Mouse (Mus musculus): ENCODE measurements at regions not wholly inside any gene's neighbourhood (a gene's known extent, or its start where the extent isn't known, plus 50 kb on each side); places are given as distances from the start of the nearest gene placed in this dataset.

DNA sequence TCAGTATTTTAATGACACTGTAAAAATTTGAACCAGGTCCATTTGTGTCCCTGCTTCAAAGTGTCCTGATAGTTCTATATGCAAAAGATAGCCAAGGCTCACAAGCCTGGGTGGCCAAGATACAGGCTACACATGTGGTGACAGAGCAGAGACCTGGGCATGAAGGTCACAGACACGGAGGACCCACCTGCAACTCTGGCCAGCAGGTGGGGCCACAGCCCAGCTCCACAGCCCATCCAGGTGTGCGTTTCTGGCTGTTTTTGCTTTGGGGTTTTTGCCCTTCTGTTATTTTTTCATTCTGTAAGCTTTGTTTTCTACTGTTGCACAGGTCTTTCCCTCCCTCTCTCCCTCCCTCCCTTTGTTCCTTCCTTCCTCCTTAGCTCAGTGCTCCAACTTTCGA, 399.4 kb upstream of the Rora start:
- DNase-seq (ENCODE audit: low read depth) = no peak

DNA sequence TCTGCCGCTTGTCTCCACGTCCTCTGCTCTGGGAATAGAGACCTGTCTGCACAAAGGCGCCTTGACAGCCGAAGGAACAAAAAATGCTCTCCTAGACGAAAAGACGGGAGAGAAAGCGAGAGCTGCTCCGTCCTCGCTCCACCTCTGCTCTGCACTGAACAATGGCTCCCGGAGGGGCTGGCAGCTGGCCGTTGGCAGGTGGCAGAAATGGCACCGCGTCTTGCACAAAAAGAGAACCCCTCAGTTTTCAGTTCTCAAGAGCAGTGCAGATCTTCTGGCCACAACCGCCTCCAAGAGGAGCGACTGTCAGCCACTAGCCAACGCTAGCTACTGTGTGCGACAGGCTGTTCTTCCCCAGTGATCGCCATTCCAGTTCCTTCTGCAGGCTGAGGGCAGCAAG, 385.0 kb upstream of the Rora start:
- DNase-seq (ENCODE audit: low read depth) = no peak

DNA sequence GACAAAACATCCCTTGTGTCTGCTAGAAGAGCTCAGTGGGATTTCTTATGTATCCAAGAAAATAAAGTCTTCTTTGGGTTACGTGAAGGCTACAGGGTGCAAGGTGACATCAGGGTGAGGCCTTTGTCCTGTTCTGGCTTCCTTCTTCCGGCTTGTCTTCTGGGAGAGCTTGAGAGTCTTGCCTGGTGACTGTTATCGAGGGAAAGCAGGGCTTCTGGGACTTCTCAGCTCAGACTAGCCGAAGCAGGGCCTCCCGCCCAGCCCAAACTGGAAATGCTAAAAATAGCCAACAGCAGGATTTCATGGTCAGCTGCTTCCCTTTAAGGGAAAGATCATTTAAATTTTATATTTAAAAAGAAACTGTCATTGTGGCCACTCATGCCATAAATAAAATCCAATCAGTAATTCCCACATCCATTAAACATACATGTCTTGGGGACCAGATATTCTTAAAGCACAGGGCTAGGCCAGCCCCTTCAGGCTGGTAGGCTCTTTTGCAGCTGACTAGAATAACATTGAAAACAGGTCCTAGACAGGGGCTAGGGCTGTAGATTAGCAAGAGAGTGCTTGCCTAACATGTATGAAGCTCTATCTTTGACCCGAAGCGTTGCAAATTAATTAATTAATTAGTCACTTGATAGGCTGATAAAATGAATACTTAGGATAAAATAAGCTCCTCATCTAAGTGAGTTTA, 351.2 kb upstream of the Rora start:
- peak; percentile 18 for DNase-seq (ENCODE audit: low read depth)

DNA sequence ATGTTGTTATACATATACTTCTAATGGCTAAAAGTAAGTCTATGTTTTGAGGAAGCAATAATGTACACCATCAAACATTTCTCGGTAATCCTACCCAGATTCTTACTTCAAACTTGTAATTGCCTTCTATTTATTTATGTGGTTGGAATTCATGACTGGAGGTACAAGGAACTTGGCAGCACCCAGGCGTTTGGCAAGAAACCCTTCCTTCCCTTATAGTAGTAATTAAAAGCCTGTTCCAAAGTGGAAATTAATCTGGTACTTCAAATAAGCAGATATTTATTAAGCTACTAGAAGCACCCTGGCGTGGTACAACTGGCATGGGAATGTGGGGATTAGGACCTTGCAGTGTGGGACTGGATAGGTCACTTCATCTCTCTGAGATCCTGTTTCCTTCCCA, 322.9 kb upstream of the Rora start:
- peak; percentile 3 for DNase-seq (ENCODE audit: low read depth)

DNA sequence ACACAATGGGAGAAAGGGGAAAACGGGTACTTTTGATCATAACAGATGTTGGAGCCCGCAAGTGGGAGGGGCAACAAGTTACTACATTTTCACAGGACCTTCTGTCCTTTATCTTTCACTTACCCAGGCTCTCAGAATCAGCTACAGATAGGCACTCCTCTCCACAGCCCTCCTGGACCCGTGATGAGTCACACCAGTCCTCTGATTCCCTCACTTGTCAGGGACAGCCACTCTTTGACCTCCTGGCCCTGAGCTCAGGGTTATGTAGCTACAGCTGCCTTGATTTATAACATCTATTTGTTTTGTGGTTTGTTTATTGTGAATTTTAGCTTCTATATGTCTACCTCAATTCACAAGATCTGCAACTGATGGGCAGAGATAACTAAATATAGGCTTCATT, 312.7 kb upstream of the Rora start:
- no peak for DNase-seq (ENCODE audit: low read depth)

DNA sequence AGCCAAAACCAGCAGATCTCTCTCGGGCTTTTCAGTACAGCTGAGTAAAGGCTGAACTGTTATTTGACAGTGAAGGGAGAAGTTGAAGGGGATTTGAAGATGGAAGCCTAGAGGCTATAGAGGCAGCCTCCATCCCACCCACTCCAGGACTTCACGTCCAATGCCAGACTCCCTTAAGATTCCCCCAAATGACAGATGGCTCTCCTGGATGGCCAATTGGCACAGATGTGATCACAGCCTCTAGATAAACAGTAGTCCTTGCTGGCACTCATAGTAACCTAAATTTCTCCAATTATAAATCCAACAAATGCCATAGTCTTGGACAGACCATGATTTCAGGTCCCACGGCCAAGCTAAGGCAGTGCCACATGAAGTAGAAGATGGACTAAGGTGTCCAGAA, 312.1 kb upstream of the Rora start:
- no peak for DNase-seq (ENCODE audit: low read depth)

DNA sequence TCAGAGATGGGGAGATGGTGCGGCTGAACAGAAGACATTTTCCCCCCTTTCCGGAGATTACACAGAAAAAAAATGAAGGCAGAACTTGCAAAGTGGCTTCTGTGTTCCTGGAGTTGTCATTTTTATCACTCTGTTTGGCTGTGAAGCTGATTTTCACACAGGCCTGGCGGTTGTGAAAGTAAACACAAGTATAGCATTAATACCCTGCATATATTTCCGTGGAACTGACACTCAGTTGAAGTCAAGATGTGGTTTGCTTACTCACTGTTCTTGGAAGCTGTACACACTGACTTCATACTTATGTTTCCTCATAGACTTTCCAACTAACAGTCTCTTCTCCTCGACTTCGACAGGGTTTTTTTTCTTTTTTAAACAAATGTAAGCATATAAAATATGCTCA, 306.2 kb upstream of the Rora start:
- no peak for DNase-seq (ENCODE audit: low read depth)

DNA sequence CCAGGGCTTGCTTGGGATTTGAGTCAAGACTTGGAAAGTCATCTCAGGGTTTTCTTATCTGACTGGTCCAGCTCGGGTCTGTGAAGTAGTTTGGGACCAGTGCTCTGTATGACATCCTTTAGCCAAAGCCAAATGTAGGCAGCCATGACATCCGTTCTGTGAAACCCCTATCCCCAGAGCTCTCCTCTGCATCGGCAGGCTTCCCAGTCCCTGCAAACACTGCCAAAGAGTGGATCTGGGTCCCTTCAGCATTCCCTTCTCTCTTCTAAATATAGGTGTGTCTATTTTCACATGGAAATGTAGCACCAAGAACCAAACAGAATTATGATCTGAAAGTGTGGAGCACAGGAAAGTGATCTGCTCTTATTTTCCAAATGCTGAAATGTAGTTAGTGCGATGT, 302.1 kb upstream of the Rora start:
- no peak for DNase-seq (ENCODE audit: low read depth)

DNA sequence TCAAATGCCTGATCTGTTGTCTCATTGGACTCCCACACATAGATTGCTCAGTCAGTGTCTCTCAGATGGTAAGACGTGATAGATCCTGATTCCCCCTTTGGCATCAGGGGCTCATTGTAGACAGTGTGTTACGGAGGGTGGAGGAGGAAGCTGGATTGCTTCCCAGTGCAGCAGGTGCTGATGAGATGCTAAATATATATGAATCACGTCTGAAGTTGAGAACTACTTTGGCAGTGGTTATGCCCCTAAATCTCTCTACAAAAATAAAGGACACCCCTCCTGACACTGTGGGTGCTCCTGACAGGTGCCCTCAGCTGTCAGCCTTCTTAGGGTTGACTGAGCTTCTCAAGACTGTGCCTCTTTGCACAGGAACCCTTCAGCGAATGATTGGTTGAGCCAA, 299.1 kb upstream of the Rora start:
- no peak for DNase-seq (ENCODE audit: low read depth)

DNA sequence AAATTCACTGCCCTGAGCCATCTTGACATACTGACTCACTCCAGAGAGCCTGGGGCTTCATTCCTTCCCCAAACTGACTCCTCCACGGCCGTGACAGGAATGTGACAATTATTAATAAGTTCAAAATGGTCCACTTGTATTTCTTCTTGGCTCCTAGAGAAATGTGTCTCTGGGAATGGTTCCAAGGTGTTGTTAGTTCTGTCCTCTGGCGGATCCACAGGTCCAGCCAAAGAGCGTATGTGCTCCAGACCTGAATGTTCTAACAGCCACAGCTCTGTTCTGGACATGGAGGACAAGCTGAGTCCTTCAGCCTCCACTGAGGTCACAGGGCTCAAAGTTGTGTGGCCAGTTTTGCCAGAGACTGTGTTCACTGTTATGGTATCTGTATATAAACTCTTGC, 297.5 kb upstream of the Rora start:
- DNase-seq (ENCODE audit: low read depth) = no peak

DNA sequence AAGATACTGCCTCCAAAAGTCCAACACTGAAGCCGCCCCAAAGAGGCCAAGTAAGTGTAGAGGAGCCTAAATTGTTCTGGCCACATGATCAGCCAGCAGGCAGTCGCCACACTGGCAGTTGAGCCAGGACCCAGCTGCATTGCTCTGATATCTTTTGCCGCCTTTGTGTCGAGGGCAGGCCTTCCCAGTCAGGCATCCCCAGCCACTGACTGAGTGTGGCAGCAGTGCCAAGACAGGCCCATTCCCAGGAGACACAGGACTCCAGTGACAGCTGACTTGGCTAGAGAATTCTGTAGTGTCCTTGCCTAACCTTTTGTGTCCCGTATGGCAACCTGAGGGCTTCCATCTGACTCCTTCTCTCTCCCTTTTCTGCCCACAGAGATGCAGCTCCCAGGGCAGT, 296.4 kb upstream of the Rora start:
- no peak for DNase-seq (ENCODE audit: low read depth)

DNA sequence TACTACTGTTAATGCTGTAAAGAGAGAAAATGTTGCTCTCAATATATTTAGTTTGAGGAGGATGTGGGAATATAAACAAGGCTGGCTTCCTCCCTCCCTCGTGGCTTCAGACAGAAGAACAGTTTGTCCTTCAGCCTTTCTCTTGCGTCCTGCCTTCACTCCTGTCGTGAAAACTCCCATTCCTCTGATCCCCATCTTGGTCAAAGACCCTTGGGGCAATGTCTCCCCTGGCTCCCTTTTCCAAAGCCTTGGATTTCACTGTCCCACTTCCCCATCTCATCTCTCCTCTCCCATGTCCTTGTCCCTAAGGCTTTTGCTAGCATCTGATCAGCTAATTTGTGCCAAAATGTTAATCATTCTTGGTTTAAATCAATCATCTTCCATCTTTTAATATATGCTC, 286.6 kb upstream of the Rora start:
- DNase-seq (ENCODE audit: low read depth) = no peak

DNA sequence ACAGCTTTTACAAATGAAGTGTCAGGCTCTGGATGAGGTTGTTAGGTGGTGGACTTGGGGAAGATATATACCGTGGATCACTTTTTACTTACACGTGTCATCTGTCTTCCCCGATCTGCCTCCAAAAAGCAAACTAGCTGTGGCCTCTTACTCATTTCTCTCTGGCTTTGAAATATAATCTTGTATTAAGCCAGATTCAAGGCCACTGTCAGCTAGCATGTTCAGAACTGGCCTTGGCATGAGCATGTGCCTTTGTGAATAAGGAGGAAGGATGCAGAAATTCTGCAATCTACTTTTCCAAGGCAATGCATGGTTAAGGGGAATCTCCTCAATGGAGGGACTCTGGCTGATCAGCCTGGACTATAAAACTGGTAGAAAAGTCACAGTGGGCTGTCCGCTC, 286.0 kb upstream of the Rora start:
- no peak for DNase-seq (ENCODE audit: low read depth)

DNA sequence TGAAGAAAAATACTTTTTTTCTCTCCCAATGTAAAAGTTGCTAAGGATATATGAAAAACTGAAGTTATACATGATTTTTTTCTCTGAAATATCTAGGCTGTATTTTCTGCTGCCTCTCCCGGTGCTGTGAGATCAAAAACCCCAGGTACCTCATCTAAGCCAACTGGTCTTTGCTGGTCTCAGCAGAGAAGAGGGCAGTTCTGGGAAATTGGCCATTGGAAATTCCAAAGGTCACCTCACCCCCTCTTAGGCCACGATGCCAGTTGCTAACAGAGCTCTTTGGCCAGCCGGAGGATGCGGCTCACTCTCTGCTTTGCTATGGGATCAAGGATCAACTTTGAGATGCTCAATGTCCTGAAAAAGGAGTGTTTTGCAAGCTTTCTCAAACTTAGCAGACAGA, 280.9 kb upstream of the Rora start:
- DNase-seq (ENCODE audit: low read depth) = no peak

DNA sequence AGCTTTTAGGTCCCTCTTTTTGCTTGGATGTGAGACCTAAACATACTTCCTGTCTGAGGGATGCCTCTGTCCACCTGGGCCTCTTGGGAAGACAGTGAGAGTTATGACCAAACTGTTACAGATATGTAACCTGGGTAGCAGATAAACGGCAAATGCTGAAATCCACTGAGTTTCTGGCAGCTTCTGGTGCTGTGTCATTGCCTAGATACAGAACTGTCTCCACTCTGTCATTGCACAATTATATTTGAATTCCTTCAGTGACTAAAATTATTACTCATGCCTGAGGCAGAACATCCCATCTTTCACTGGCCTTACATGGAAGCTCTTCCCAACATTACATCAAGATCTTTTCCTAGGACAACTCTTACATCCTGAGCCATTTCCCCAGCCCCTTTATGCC, 277.4 kb upstream of the Rora start:
- DNase-seq (ENCODE audit: low read depth) = no peak

DNA sequence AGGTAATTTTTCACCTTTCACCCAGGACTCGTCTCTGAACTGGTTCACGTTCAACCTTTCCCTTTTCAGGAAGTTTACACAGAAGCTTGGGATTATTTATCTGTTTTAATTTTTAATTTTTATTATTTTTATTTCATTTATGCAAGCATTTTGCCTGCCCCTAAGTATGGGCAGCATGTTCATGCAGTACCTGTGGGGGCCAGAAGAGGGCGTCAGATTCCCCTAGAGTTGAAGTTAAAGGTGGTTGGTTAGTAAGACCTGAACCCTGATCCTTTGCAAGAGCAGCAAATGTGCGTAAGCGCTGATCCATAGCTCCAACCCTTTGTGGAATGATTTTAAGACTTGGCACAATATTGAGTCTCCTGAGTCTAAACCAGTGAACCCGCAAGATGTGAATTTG, 271.7 kb upstream of the Rora start:
- DNase-seq (ENCODE audit: low read depth) = no peak

DNA sequence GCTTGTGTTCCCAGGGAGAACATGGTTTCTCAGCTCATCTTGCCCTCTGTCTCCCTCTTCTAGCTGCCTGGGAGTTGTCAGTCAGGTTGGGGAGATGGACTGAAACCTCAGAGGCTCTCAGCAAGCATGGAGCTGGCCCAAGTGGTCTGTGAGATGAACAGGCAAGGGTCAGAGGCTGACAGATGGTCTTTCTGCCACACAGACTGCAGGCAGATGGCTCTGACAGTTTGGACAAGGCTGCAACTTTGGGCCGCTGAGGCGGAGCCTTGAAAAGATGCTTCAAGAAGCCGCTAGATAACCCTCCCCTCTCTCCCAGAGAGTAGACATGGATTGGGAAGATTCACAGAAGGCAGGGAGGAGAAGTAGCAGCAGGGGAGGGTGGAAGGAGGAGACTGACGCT, 252.7 kb upstream of the Rora start:
- DNase-seq (ENCODE audit: low read depth) = no peak

DNA sequence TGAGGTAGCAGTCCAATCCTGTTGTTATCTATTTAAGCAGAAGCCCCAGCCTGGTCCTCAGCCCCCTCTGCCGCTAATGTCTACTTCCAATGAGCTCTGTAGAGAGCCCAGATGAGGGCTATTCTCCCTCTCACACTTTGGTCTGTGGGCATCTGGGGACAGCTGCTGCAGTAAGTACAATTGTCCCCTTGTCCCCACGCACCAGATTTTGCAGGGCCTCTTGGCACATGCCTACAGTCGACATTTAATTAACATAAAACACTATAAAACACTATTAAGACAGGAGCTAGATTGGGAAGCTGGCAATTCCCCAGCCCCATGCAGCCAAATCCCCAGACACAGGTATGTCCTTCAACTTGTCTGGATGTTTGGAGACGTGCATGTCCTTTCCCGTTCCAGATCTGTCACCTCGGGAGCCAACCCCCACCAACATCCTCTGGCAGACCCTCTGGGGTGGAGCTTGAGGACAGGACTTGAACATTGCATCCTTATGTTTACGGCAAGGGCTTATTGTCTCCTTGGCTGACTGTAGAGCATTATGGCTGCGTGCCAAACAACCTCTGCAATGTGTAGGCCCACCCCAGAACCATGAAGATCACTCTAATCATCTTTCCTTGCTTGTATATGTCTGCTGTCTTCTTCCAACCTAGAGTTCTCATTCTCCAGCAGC, 251.3 kb upstream of the Rora start:
- no peak for DNase-seq (ENCODE audit: low read depth)

DNA sequence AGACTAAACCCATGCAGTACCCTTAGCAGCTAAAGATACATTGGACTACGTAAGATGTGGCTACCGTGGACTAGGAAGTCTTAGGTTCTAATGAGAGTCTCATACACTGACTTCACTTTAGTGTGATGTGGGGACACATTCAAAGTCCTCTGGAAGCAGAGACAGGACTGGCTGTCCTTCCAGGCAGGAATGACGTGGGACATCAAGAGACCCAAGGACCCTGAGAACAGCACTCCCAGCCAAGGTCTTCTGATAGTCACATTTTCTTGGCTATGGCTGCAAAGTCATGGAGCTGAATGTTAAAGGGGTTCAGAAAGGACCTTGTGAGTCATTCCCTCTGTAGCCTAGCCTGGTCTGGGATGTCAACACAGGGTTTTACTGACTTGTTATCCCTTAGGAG, 250.6 kb upstream of the Rora start:
- DNase-seq (ENCODE audit: low read depth) = no peak

DNA sequence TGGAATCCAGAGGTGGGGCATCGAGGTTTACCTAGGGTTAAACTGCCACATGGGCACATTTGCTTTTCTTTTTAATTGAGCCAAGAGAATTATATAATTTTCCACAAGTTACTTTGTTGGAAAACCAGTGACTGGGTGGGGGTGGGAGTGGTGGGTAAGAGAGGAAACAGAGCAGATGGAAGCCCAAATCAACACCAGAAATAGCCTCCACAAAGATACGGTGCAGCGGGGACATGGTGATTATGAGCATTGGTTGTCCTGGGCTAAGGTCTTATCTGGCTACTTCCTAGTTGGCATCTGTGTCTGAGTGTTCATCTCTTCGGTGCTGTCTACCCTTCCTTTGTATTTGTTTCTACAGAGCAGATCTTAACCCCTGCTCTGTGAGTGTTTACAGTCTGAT, 250.1 kb upstream of the Rora start:
- DNase-seq (ENCODE audit: low read depth) = no peak

DNA sequence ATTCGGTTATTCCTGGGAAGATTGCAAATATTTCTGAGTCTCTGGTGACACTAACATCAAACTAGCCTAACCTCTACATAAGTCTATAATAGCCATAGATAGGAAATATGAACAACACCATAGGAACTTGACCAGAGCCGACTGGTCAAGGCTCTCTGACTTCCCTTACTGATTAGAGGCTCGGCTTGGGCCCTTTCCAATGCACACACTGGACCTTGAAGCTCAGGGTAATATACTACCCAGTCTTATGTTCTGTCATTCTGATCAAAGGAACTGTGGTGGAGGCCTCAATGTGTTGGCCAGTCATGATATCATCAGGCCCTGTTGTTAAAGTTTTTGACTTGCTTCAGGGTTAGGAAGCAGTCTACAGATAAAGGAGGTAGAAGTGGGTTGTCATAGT, 243.8 kb upstream of the Rora start:
- no peak for DNase-seq (ENCODE audit: low read depth)

DNA sequence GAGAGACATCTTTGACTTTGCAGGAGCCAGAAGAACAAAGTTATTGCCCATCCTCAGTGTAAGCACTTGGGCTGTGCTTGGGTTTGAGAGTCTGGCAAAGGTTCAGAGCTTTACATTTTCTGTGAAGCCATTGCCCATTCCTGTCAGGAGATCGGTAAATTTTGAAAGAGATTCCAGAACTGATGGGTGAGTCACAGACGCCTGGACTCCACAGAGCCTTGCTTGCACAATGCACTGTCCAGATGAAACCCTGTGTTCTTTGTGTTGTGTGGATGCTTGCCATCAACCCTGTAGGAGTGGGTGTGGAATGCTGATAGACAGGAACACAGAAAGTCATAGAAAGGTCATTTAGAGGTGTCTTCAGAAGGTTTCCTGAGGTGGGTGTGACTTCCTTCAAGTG, 227.3 kb upstream of the Rora start:
- peak; percentile 38 for DNase-seq (ENCODE audit: low read depth)

DNA sequence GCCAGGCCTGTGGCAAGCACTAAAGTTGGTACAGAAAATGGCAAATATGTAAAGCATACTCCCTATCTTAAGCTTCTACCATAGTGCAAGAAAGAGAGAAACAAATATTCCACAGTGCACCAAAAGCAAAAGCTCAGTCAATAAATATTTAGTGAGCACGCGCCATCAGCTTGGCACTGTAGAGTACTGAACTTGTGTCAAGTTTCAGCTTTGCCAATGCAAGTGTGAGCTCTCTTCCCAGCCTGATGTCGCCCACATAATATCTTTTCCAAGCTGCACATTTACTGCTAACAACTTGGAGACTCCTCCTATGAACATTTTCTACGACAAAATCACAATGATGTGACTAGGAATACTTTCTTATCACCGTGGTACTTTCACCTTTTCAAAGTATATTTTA, 190.8 kb upstream of the Rora start:
- DNase-seq (ENCODE audit: low read depth) = no peak

DNA sequence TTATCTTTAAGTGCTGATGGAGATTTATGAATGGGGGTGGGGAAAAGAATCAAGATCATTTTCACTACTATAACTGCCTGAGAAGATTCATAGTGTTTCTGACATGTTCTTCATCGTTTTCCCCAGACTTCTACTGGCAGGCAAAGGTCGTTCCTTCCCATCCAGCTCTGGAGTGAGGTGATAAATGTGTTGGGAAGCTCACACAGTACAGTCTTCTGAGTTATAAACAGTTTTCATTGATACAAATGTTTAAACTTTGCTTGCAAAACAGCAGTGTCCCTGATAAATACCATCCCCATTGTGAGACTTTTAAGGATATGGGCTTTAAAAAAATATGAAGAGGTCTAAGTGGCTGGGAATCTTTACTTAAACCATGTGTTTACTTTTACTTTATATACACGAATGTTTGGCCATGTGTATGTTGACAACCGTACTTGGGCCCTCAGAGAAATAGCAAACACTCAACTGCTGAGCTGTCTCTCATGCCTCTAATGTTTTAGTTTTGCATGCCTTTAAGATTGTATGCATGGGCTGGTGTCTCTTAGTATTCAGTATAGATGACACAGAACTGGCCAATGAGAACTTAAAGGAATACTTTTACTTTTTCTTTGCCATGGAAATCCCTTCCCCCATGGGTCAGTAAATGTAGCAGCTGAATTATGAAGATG, 189.8 kb upstream of the Rora start:
- DNase-seq (ENCODE audit: low read depth) = no peak

All from fibroblast of lung, adult 2 months (primary cell).